Mouse (Mus musculus) splenic B cell, adult 2 months (primary cell): ENCODE data around the gene Cetn4.

Experiments
- DNase-seq: peaks from one replicate; pipeline ENCODE4 v3.0.0-alpha.2; 2011; ENCODE audit warnings: low read depth, low spot score
- H3K27me3 ChIP-seq: 2 replicates; pipeline ENCODE4 v1.6.1; 2012; ENCODE audit warnings: mild to moderate bottlenecking, low read length, moderate library complexity, mixed read lengths; ENCODE audit not compliant: control insufficient read depth, poor library complexity, insufficient read depth, severe bottlenecking
- H3K36me3 ChIP-seq: 2 replicates; pipeline ENCODE4 v1.6.1; 2012; ENCODE audit warnings: mild to moderate bottlenecking, low read length, moderate library complexity, mixed read lengths; ENCODE audit not compliant: control insufficient read depth, poor library complexity, insufficient read depth, severe bottlenecking

Gene Cetn4

GRCm38 (mm10) chr3:37312370-37312941, at the start of gene Cetn4, which contains the start of gene Bbs12:
Gene Cetn4 (minus strand): TSS chr3:37312708.
Gene Bbs12 (plus strand): TSS chr3:37312554.
- Histone ChIP-seq H3K36me3 (no peaks in the 10 kb centered on the region), H3K27me3 (no peaks in the 10 kb centered on the region)
- peak; percentile 96 for DNase-seq

- Histone ChIP-seq H3K27me3 (no peaks in the 10 kb centered on the region), H3K36me3 (no peaks in the 10 kb centered on the region)
- no peak for DNase-seq
These were observed 48.2 kb upstream of the Cetn4 start for GRCm38 (mm10) chr3:37360729-37361128.

- Histone ChIP-seq H3K27me3 (no peaks in the 10 kb centered on the region), H3K36me3 (no peaks in the 10 kb centered on the region)
- no peak for DNase-seq
These were observed 42.2 kb upstream of the Cetn4 start for GRCm38 (mm10) chr3:37354737-37355136.

- DNase-seq = no peak
- Histone ChIP-seq H3K36me3 (no peaks in the 10 kb centered on the region), H3K27me3 (no peaks in the 10 kb centered on the region)
These were observed 41.5 kb upstream of the Cetn4 start for GRCm38 (mm10) chr3:37353951-37354481.

- no peaks in the 10 kb centered on the region; the same call in 1 of the 2 replicates for H3K27me3 ChIP-seq
- DNase-seq = no peak
- H3K36me3 ChIP-seq = no peaks in the 10 kb centered on the region
These were observed 37.9 kb upstream of the Cetn4 start for GRCm38 (mm10) chr3:37350386-37350785.

- Histone ChIP-seq H3K36me3 (no peaks in the 10 kb centered on the region), H3K27me3 (no peaks in the 10 kb centered on the region; the same call in 1 of the 2 replicates)
- no peak for DNase-seq
These were observed 36.6 kb upstream of the Cetn4 start for GRCm38 (mm10) chr3:37349166-37349548.

DNA sequence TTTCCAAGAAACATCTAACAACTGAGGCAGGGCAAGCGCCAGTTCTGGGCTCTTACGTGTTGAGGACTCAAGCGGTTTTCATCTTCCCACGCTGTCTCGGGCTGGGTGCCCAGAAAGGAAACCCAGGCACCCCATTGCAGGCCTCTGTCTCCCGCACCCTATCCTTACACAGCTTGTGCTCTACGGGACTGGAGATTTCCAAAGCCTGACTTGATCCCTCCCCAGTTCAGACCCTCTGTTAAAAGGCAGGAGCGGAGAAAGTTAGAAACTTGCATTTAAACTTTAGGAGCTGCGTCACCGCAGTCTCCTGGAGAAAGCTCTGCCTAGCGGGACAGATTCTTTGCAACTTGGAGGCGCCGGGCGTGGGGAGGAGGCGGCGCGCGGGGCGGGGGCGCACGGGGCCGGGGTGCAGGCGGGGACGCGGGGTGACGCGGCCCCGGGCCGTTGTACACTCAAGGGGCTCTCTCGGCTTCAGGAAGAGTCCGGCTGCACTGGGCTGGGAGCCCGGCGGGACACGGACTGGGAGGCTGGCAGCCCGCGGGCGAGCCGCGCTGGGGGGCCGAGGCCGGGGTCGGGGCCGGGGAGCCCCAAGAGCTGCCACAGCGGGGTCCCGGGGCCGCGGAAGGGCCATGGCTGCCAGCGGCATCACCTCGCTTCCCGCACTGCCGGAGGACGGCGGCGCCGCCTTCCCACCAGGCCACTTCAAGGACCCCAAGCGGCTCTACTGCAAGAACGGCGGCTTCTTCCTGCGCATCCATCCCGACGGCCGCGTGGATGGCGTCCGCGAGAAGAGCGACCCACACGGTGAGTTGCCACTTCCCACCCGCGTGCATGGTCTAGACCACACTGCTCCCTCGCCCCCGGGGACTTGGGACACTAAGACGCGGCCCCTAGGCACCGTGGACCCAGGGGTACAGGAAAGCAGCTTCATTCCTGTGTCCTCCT, 36.0 kb upstream of the Cetn4 start, which contains the start of gene Fgf2:
Gene Fgf2, plus strand, starts transcription at position 126 of the 945 bp plus-strand sequence.
- Histone ChIP-seq H3K36me3 (no peaks in the 10 kb centered on the region), H3K27me3 (no peaks in the 10 kb centered on the region; the same call in 1 of the 2 replicates)
- DNase-seq = no peak

GRCm38 (mm10) chr3:37347671-37348070, 35.2 kb upstream of the Cetn4 start:
- no peaks in the 10 kb centered on the region for H3K36me3 ChIP-seq
- no peaks in the 10 kb centered on the region; the same call in 1 of the 2 replicates for H3K27me3 ChIP-seq
- DNase-seq = no peak

GRCm38 (mm10) chr3:37342811-37343210, 30.3 kb upstream of the Cetn4 start:
- Histone ChIP-seq H3K36me3 (no peaks in the 10 kb centered on the region), H3K27me3 (no peaks in the 10 kb centered on the region)
- DNase-seq = no peak

DNA sequence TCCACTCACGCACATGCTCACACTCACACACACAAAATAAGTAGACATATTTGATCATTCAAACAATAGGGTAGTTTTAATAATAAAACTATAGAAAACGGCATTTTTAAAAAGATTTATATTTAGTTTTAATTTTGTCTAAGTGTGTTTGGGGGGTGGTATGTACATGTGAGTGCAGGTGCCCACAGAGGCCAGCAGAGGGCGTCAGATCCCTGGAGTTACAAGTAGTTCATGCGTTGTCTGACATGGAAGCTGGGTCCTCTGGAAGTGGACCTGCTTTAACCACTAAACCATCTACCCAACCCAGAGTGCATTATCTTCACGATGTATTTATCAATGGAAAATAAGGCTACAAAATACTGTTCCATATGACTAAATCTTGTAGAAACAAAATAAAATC, 28.6 kb upstream of the Cetn4 start:
- DNase-seq = peak; percentile 22
- Histone ChIP-seq H3K36me3 (no peaks in the 10 kb centered on the region), H3K27me3 (no peaks in the 10 kb centered on the region)

- Histone ChIP-seq H3K27me3 (no peaks in the 10 kb centered on the region), H3K36me3 (no peaks in the 10 kb centered on the region)
- DNase-seq = no peak
These were observed 21.5 kb upstream of the Cetn4 start for GRCm38 (mm10) chr3:37334053-37334452.

DNA sequence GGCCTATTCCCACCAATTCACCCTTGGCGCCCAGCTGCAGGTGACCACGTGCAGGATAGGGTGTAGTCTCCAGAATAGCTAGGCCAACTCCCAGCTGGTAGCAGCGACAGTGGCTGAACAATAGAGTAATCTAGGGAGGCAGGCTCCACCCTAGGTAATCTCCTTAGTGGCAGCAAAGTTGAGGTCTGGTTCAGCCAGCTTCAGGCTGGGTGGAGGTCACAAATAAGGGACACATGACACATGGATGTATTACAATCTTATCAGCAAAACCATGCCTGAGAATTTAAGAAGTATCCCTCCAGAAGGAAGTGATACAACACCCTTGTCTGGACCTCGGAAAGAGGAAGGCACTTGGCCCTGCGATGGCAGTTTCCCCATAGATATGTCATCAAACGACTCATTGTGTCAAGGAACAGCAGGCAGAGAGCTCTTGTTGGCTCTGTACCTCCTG, 19.5 kb upstream of the Cetn4 start:
- no peak for DNase-seq
- Histone ChIP-seq H3K27me3 (no peaks in the 10 kb centered on the region), H3K36me3 (no peaks in the 10 kb centered on the region)

DNA sequence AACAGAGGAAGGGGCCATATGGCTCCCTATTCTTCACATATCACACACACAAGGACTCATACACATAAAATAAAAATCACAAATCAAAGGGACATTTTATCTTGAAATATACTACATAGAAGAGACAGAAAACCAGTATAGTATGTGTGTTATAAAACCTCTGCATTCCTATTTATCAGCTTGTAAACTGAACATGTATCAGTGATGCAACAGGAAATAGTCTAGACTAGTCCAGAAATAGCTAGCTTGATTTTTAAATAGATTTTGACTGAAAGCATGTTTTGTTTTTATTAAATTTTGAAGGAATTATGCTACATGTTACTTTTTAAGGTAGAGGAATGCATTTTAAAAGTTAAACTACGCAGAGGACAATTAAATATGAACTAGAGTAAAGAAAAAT, 17.5 kb upstream of the Cetn4 start:
- no peaks in the 10 kb centered on the region for H3K36me3 ChIP-seq
- no peak for DNase-seq
- no peaks in the 10 kb centered on the region for H3K27me3 ChIP-seq

DNA sequence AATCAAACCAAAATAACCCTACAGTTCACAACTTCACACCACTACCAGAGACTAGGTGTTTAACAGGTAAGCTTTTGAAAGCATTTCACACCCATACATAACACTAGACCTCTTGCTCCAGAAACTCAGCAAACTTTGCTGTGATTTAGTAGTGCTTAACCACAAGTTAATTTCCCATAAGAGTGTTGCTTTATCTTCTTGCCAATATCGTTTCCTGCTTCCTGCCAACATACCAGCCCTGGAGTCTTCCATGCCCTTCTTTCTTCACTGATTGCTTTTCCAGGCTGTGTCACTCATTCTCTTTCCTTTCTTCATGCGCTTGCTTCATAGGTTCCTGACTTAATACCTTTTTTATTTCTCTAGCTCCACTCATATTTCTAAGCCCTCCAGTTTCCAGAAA, 16.0 kb upstream of the Cetn4 start:
- no peaks in the 10 kb centered on the region for H3K36me3 ChIP-seq
- H3K27me3 ChIP-seq = no peaks in the 10 kb centered on the region
- DNase-seq = no peak

DNA sequence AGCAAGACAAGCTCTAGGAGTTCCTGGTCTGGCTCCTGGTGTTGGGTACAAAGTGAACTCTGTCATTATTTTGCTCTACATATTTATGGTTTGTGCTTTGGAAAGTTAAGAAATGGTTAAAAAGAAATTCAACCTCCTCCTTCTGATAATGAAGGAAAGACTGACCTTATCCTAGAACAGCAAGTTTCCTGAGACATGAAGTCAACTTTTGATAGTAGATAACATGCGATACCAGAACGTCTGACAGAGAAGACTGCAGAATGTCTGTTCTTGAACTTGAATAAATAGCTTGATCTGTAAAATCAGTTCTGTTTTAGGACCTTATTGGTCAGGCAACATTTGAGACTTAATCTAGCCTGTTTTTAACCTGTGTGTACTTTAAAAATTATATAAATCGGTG, 14.1 kb upstream of the Cetn4 start:
- Histone ChIP-seq H3K36me3 (no peaks in the 10 kb centered on the region), H3K27me3 (no peaks in the 10 kb centered on the region)
- DNase-seq = no peak
